Comparison of ENCODE assay signal across 26 mouse cellular contexts in the genomic region with DNA sequence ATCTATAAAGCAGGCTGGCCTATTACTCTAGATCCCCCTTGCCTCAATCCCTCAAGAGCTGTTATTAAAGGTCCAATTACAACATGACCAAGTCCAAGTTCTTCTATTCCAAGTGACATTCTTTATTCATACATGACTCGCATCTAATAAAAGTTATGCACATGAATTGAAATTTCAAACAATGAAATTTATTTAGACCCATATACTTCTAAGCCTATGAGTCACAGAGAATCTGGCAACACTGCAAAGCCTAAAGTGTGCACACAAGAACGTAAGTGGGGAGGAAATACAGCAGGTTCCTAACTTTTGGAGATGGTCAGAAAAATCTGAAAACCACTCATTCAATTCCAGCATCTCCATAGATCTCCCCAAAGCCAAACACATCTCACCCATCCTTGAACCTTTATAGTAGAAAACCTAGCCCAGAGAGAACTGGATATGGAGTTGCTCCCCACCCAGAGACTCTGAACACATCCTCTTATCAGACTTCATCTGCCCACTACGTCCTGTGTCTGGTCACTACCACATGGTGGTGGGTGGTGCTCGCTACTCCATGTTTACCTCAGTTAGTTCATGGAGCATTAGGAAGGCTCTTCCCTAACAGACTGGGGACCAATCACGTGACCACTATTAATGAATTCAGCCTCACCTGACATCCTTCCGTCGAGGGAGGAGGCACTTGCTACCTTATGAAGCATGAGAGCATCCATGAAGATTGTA. TPM values are rescaled to one million over a fixed set of nuclear protein-coding genes. Genes with fewer than 3 reads are reported as not detected.
"Had no signal": no experiment of that assay in that cellular context is flagged by ENCODE, and none has a peak within 500 bp of the region (broad histone marks: within the 10 kb centered on the region; RNA-seq: fewer than 3 reads in every experiment).

No protein-coding gene starts in this region.

- DNase-seq: kidney, adult 11 months; kidney, adult 8-10 months; kidney, postnatal 10 days; kidney, postnatal 36 days; layer of hippocampus, adult 9-11 months; liver; lung, adult 2 months; lung, postnatal 36 days; midbrain, embryonic 14.5 days; right cerebral cortex, adult 18-20 months; right cerebral cortex, postnatal 14 days; right cerebral cortex, postnatal 4 days; thymus, adult 2 months; thymus, postnatal 36 days had no signal

- ATAC-seq: liver, embryonic 12.5 days; lung, postnatal 0 days had no signal

- H3K4me1 ChIP-seq: kidney, embryonic 15.5 days; limb, embryonic 10.5 days had no signal

- H3K9ac ChIP-seq: kidney, embryonic 15.5 days; limb, embryonic 13.5 days; liver, embryonic 12.5 days; liver, embryonic 15.5 days had no signal

- H3K4me2 ChIP-seq: kidney, embryonic 15.5 days; limb, embryonic 13.5 days; liver, embryonic 12.5 days; liver, embryonic 15.5 days; midbrain, embryonic 11.5 days had no signal

- H3K4me3 ChIP-seq: kidney, embryonic 15.5 days; limb, embryonic 10.5 days; limb, embryonic 13.5 days; liver, embryonic 12.5 days; liver, embryonic 15.5 days; megakaryocyte, embryonic 14.5 days had no signal

- H3K9me3 ChIP-seq: kidney, embryonic 15.5 days; limb, embryonic 10.5 days; limb, embryonic 13.5 days; liver, embryonic 12.5 days; liver, embryonic 15.5 days; megakaryocyte, embryonic 14.5 days had no signal

- H3K27ac ChIP-seq: kidney, embryonic 15.5 days; limb, embryonic 10.5 days; limb, embryonic 13.5 days; liver, embryonic 12.5 days; liver, embryonic 15.5 days; stomach, postnatal 0 days had no signal

- H3K27me3 ChIP-seq: kidney, embryonic 15.5 days; limb, embryonic 13.5 days; liver, embryonic 12.5 days; liver, embryonic 15.5 days; megakaryocyte, embryonic 14.5 days had no signal

RNA-seq across cellular contexts. Expression of a gene that starts 34.8 kb away (rescaled TPM):
- polyA plus RNA-seq: kidney, embryonic 15.5 days; limb, embryonic 10.5 days; limb, embryonic 13.5 days; liver, embryonic 12.5 days; liver, embryonic 15.5 days; midbrain, embryonic 11.5 days; midbrain, postnatal 0 days; neural tube, embryonic 11.5 days; neural tube, embryonic 14.5 days had no signal
